Mouse (Mus musculus) retina, embryonic 14.5 days (tissue): ENCODE data around the gene Mid2.
A peak's percentile ranks its signal among the peaks of the same experiment; 100 is the strongest.
"Not testable (repeated sequence)": the region's sequence is repeated elsewhere in the genome, so short reads cannot be mapped to it uniquely, and the experiment has no call there.

ENCODE experiments used
- DNase-seq: peaks from one replicate; pipeline ENCODE4 v3.0.0-alpha.2; 2015; ENCODE audit warnings: low spot score

The Mid2 gene

GRCm38 (mm10) chrX:140664479-140665241 lies at the start of gene Mid2:
Gene Mid2 (plus strand): TSS chrX:140664599.
- peak; percentile 32 for DNase-seq

DNA sequence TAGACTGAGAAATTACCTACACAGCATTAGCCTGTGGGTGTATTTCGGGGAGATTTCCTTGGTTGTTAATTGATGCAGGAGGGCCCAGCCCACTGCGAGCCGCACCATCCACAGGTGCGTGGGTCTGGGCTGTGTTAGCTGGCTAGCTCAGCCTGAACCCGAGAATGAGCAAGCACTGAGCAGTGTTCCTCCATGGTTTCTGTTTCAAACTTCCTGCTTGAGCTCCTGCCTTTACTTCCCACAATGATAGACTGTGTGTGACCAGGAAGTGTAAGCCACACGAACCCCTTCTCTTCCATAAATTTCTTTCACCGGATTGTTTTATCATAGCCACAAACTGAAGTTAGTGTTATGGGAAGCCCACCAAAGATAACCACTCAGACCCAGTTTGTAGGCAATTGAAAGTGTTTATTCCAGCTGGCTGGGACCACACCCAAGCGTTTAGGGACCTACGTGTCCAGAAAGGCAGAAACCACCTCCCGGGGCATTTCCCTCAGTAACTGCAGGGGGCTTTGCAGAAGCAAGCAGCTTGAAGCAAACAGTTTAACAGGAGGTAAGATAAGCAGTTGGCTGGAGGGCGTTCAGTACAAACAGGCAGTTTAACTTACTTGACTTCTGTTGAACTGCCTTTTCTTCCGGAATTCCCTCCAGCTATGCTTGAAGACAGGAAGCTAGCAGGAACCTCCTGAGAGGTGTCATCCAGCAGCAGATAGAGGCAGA lies 39.4 kb upstream of the Mid2 start:
- no peak for DNase-seq

- DNase-seq = no peak
Measured at GRCm38 (mm10) chrX:140638028-140638427, 26.4 kb upstream of the Mid2 start.

DNA sequence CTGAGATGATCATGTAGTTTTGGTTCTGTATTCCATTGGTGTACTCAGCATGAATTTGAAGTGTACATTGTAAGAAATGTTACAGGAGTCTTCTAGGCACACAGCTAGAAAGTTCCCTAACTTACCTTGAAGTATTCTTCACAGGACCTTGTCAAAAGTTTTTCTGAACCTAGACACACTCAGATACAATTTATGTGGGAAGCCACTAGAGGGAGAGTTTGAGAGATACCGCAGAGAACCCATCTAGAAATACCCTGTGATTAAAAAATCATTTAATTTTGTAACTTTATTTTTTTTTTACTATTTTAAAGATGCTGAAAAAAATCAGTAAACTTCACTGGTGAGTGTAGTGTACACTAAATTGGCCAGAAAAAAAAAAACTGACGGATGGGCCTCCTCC lies 24.8 kb upstream of the Mid2 start:
- no peak for DNase-seq

DNA sequence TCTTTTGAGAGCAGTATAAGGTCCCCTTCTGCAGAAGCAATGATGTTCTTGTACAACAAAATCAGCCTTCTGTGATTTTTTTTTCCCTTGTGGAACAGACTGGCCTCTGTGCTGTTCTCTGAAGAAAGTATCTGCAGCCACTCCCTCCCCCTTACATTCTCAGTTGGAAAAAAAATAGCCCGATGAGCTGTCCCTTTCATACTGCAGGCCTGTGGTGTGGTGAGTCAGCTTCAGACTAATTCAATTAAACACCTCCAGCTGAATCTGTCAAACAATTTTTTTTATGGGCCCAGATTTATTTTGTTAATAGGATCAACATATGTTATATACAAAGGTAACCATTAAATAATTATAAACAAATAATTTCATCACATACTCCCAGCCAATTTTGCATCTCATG lies 3.7 kb upstream of the Mid2 start:
- DNase-seq = no peak

- DNase-seq = no peak
Measured at GRCm38 (mm10) chrX:140663516-140663915, 883 bp upstream of the Mid2 start.

DNA sequence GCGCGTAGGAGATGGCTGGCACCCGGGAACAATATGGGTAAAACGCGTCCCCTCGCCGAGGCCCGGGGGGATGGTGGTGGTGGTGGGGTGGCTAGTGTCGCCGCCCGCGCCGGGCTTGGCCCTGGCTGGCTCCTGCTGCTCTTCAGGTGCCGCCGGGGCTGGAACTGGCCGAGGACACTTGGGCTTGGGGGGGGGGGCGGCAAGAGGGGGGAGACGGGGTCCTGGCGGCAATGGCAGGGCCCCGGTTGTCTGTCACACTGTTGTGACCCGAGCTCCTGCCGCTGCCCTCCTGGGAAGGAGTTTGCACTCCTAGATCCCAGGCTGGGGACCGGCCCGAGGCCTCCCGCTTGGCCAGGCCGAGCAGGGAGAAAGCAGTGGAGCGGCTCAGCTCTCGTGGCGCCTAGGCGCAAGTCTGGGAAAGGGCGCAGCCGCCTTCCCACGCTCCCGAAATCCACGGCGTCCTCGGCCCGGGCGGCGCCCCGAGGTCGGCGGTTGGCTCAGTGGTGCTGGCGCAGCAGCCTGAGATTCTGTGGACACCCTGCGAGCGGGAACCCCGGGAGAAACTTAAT lies 927 bp downstream of the Mid2 start:
- DNase-seq = peak; percentile 53

DNA sequence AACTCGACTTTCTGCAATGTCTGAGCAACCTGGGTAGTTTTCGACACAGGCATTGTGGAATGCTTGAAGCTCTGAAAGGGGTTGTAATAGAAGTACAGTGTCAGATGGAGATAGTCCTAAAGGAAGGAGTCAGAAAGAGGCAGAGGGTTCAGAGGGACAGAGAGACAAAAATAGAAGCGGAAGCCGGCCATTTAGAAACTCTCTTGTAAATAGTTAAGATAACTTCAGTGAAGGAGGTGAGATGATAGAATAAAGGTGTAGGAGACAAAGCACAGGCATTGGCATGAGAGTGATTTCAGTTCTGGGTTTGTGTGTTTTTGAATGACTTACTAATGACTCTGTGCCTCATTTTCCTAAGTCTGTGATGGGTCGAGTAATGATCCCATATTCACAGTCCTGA lies 11.0 kb downstream of the Mid2 start:
- DNase-seq = no peak

DNA sequence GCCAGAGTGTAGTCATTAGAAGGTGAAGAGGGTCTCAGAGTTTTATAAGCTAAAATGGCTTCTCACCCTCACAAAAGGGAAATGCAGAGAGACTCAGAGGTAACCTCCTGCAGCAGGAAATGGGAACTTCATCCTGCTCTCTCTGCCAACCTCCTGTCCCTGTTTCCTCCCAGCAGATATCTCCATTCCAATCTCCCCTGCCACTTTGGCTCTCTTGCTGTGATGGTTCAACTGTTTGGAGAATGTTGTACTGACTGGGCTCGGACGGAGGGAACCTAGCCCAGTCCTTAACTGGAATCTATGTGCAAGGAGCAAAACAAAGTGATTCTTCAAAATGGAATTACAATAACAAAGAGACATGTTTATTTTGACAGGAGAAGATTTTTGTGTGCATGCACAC lies 23.9 kb downstream of the Mid2 start:
- DNase-seq = no peak

GRCm38 (mm10) chrX:140697872-140698463 lies 33.6 kb downstream of the Mid2 start:
- DNase-seq = not testable (repeated sequence)

- no peak for DNase-seq
Measured at GRCm38 (mm10) chrX:140703224-140703623, 38.8 kb downstream of the Mid2 start.

DNA sequence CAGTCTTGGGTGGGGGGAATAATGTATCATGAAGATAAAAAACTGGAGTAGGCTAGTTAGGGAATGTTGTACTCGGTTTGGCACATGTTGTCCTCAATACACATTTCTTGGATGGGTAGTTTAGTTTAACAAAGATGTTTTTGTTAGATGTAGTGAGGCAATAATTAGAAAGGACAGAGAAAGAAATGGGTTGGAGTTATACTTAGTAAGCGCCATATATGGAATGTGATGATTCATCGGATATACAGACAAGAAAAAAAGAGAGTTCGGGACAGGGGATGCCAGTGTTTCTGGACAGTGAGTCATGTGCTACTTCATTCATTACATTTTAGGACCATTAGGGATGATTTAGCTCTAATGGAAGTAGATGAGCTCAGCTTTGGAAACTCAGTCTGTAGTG lies 41.7 kb downstream of the Mid2 start:
- DNase-seq = no peak

DNA sequence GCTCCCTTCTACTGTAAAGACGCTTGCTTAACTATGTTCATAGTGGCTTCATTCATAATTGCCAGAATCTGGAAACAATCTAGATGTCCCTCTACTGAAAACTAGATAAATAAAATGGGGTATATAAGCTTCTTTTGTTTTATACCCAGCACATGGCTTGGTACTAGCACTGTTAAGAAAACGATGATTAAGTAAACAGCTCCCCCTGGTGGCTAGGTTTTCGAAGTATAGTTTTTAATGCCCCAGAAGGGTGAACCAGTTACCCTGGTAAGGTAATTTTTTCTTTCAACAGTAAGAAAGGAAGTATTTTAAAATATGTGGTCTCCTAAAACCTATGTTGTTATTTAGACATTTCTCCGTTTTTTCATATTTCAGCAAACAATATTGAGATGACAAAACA lies 58.0 kb downstream of the Mid2 start:
- peak; percentile 63 for DNase-seq

GRCm38 (mm10) chrX:140738986-140739385 lies 74.6 kb downstream of the Mid2 start:
- DNase-seq = no peak

DNA sequence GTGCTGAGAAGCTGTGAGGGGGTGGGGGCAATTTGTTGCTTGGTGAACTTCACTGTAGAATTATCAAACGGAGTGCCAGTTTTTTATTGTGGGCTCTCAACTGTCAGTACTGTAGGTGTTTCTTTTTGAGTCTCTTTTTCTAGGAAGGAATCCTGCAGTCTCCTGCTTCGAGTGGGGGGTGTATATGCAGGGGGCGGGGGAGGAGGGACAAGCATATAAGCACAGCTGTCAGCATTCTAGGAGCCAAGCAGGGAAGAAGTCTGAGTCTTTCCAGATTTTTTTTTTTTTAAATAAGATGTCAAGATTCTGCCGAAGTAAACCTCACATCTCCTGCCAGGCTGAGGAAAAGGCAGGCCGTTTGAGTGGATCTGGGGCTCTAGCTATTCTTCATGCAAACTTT lies 78.8 kb downstream of the Mid2 start:
- no peak for DNase-seq

- no peak for DNase-seq
Measured at GRCm38 (mm10) chrX:140769794-140770193, 105.4 kb downstream of the Mid2 start.

- no peak for DNase-seq
Measured at GRCm38 (mm10) chrX:140805340-140805739, 140.9 kb downstream of the Mid2 start.

DNA sequence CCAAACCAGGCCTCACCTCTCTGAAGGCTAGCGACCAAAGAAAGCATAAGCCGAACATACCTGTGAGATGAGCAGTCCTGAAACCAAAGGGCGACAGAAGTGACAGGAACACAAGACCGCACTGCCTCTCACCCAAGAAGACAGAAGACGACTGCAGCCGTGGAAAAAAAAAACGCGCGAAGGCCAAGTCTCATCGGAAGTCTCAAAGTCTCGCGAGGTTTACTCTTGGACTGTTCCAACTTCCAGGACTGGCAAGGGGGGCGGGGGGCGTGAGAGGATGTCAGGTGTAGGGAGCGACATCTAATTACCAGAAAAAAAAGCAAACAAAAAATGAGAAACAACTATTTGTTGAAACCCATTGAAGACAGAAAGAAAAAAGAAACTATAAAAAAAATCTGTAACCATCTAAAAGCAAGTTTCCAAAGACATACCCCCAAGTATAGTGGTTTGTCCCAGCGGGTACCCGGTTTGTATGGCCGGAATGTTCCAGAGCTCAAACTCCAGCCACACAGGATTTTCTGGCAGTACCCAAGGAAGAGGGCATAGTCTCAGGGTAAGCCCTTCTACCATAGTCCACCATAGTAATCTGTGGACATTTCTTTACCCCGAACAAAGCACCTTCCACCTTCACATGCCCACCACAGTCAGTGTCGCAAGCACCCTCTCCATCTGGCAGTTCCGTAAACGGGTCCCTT lies 149.1 kb downstream of the Mid2 start, which contains the start of gene Tex13b:
Gene Tex13b, minus strand, starts transcription at position 122 of the 695 bp plus-strand sequence.
- DNase-seq = no peak
